Mouse (Mus musculus): ENCODE results near the gene Fgd6.

- TF ChIP-seq POLR2A (IDR thresholded peaks at IDR 0.05; ENCODE audit: borderline replicate concordance, extremely low read depth, low read depth, low read length) (no peak), CTCF (IDR thresholded peaks at IDR 0.05; ENCODE audit: insufficient read depth, low read length) (no peak)
Observed at GRCm38 (mm10) chr10:94059618-94060055, 23.8 kb downstream of the Fgd6 start.
